Mouse (Mus musculus) heart, adult 2 months (tissue): ENCODE measurements around the gene Mc1r.

Source experiments
- CTCF ChIP-seq: fragments of 200-600 bp; IDR thresholded peaks from 2 replicates; pipeline ENCODE4 v1.8.1; 2022; ENCODE audit warnings: antibody characterized with exemption, mild to moderate bottlenecking, moderate library complexity
- EP300 ChIP-seq: fragments of 200-500 bp; IDR thresholded peaks from 2 replicates; pipeline ENCODE4 v1.6.1; 2011; ENCODE audit warnings: low read depth, low read length, control low read depth; ENCODE audit not compliant: insufficient read depth

DNA sequence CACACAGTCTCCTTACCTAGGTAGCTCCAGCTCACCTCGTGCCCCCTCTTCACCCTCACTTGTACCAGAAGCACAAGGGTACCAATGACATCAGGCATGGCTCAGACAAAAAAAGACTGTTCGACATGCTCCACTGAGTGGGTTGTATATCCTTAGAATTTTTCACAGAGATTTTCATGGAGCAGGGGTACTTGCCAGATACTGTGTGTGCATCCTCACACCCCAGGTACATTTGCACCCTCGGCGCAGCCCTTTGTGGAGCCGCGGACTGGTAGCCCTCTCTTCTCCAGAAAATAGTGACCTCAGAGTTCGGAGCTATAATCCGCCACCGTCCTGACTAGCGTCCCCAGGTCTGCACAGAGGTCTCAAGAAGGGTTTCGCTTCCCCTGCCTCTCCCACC lies 3.9 kb downstream of the Mc1r start:
- TF ChIP-seq EP300: no peak
- no peak for TF ChIP-seq CTCF
